Mouse (Mus musculus) E14TG2a.4 (cell line): ENCODE measurements at regions not wholly inside any gene's neighbourhood (a gene's known extent, or its start where the extent isn't known, plus 50 kb on each side); places are given as distances from the start of the nearest gene placed in this dataset.

Source experiments
- H3K27me3 ChIP-seq: 2 replicates; pipeline ENCODE4 v1.6.1; 2014; ENCODE audit warnings: low read length, control low read depth; ENCODE audit not compliant: insufficient read depth
- H3K36me3 ChIP-seq: 2 replicates; pipeline ENCODE4 v1.6.1; 2014; ENCODE audit warnings: low read length, control low read depth; ENCODE audit not compliant: insufficient read depth
- H3K4me1 ChIP-seq: replicated peaks from 2 replicates; pipeline ENCODE4 v1.6.1; 2014; ENCODE audit warnings: low read depth, low read length, control low read depth
- H3K4me3 ChIP-seq: replicated peaks from 2 replicates; pipeline ENCODE4 v1.5.1; 2014; ENCODE audit warnings: mild to moderate bottlenecking, low read length
- H3K9me3 ChIP-seq: 2 replicates; pipeline ENCODE4 v1.6.1; 2014; ENCODE audit warnings: low read length, control low read depth
- CTCF ChIP-seq: conservative IDR thresholded peaks from 2 replicates; pipeline ENCODE4 v1.5.1; 2014; ENCODE audit warnings: low read length
- NANOG ChIP-seq: IDR thresholded peaks from 2 replicates; pipeline ENCODE4 v1.6.1; 2014; ENCODE audit warnings: borderline replicate concordance, low read length, mixed read lengths
- POU5F1 ChIP-seq: IDR thresholded peaks from 2 replicates; pipeline ENCODE4 v1.6.1; 2014; ENCODE audit warnings: low read length, borderline replicate concordance

- H3K4me1 ChIP-seq = no peaks in the 10 kb centered on the region
- TF ChIP-seq CTCF (no peak), NANOG (no peak), POU5F1 (no peak)
- H3K27me3 ChIP-seq = no peaks in the 10 kb centered on the region
- H3K4me3 ChIP-seq = no peak overlapping the region
- no peaks in the 10 kb centered on the region for H3K9me3 ChIP-seq
- H3K36me3 ChIP-seq = no peaks in the 10 kb centered on the region
Observed at GRCm38 (mm10) chr4:142838363-142838964, 374.3 kb downstream of the Prdm2 start.

GRCm38 (mm10) chr4:142837636-142838035, 375.2 kb downstream of the Prdm2 start:
- Histone ChIP-seq H3K27me3 (no peaks in the 10 kb centered on the region), H3K36me3 (no peaks in the 10 kb centered on the region), H3K9me3 (no peaks in the 10 kb centered on the region), H3K4me3 (no peak overlapping the region), H3K4me1 (no peaks in the 10 kb centered on the region)
- no peak for TF ChIP-seq CTCF
- TF ChIP-seq POU5F1 = no peak
- no peak for TF ChIP-seq NANOG

GRCm38 (mm10) chr4:142829711-142830110, 383.1 kb downstream of the Prdm2 start:
- no peak for TF ChIP-seq NANOG
- no peak for TF ChIP-seq CTCF
- TF ChIP-seq POU5F1 = no peak
- Histone ChIP-seq H3K36me3 (no peaks in the 10 kb centered on the region), H3K4me1 (no peaks in the 10 kb centered on the region), H3K9me3 (no peaks in the 10 kb centered on the region), H3K27me3 (no peaks in the 10 kb centered on the region), H3K4me3 (no peak overlapping the region)

- H3K27me3 ChIP-seq = no peaks in the 10 kb centered on the region
- no peaks in the 10 kb centered on the region for H3K4me1 ChIP-seq
- no peaks in the 10 kb centered on the region for H3K9me3 ChIP-seq
- H3K36me3 ChIP-seq = no peaks in the 10 kb centered on the region
- TF ChIP-seq CTCF (no peak), NANOG (no peak), POU5F1 (no peak)
- no peak overlapping the region for H3K4me3 ChIP-seq
Observed at GRCm38 (mm10) chr4:142828969-142829368, 383.8 kb downstream of the Prdm2 start.

- H3K4me1 ChIP-seq = no peaks in the 10 kb centered on the region
- no peak for TF ChIP-seq POU5F1
- TF ChIP-seq NANOG = no peak
- no peak for TF ChIP-seq CTCF
Observed at GRCm38 (mm10) chr4:142826250-142826893, 386.4 kb downstream of the Prdm2 start.

GRCm38 (mm10) chr4:142825786-142826185, 387.0 kb downstream of the Prdm2 start:
- Histone ChIP-seq H3K27me3 (no peaks in the 10 kb centered on the region), H3K36me3 (no peaks in the 10 kb centered on the region), H3K4me3 (no peak overlapping the region), H3K9me3 (no peaks in the 10 kb centered on the region), H3K4me1 (no peaks in the 10 kb centered on the region)
- no peak for TF ChIP-seq NANOG
- no peak for TF ChIP-seq CTCF
- TF ChIP-seq POU5F1 = no peak

More at GRCm38 (mm10) chr4:142826250-142826893, 386.4 kb downstream of the Prdm2 start:
- H3K36me3 ChIP-seq = no peaks in the 10 kb centered on the region
- no peak overlapping the region for H3K4me3 ChIP-seq
- no peaks in the 10 kb centered on the region for H3K9me3 ChIP-seq
- no peaks in the 10 kb centered on the region for H3K27me3 ChIP-seq

GRCm38 (mm10) chr4:142818440-142818839, 394.4 kb downstream of the Prdm2 start:
- H3K36me3 ChIP-seq = no peaks in the 10 kb centered on the region
- no peaks in the 10 kb centered on the region for H3K27me3 ChIP-seq
- no peaks in the 10 kb centered on the region for H3K9me3 ChIP-seq
- no peaks in the 10 kb centered on the region for H3K4me1 ChIP-seq
- TF ChIP-seq POU5F1 = no peak
- no peak for TF ChIP-seq CTCF
- no peak for TF ChIP-seq NANOG
- no peak overlapping the region for H3K4me3 ChIP-seq

GRCm38 (mm10) chr4:142816986-142817385, 395.8 kb downstream of the Prdm2 start:
- TF ChIP-seq NANOG (no peak), CTCF (peak; percentile 49)
- H3K4me3 ChIP-seq = no peak overlapping the region
- H3K9me3 ChIP-seq = 0 out of 2 replicates have a peak, but pooled peaks cover under 1% of the 10 kb centered on the region
- no peaks in the 10 kb centered on the region for H3K27me3 ChIP-seq
- H3K4me1 ChIP-seq = no peaks in the 10 kb centered on the region
- H3K36me3 ChIP-seq = no peaks in the 10 kb centered on the region
